Mouse (Mus musculus): ENCODE measurements around the gene Ncf2. TPM values are rescaled to one million over a fixed set of nuclear protein-coding genes. Genes with fewer than 3 reads are reported as not detected.
"Not testable (repeated sequence)": the region's sequence is repeated elsewhere in the genome, so short reads cannot be mapped to it uniquely, and the experiment has no call there.

Gene Ncf2
- 43.0 and 112 TPM in 2 replicates for polyA plus RNA-seq (2011; ENCODE audit: insufficient read depth, insufficient read length, low replicate concordance, missing spikeins)

GRCm38 (mm10) chr1:152799897-152800296, at the start of gene Ncf2:
TSS of gene Ncf2 (plus strand) at chr1:152800194.
- 35% methylated on average over 2 of the region's 2 CpGs for WGBS
- Histone ChIP-seq H3K4me3 (replicated peaks; ENCODE audit: control insufficient read depth, low read depth, low read length) (no peak within 1 kb of the TSS), H3K4me1 (ENCODE audit: control insufficient read depth, insufficient read depth, low read length) (peaks cover 5% of the 10 kb centered on the region; the same call in 1 of the 2 replicates), H3K27ac (ENCODE audit: control insufficient read depth, insufficient read depth, low read depth, low read length, poor library complexity) (no peak within 1 kb of the TSS)
- no peak for TF ChIP-seq POLR2A (IDR thresholded peaks at IDR 0.05; ENCODE audit: borderline replicate concordance, control insufficient read depth, low read depth, low read length)
- no peak for TF ChIP-seq CTCF (IDR thresholded peaks at IDR 0.05; ENCODE audit: control insufficient read depth, insufficient read depth, low read length)

GRCm38 (mm10) chr1:152750312-152750965, 49.6 kb upstream of the Ncf2 start, which contains the start of gene Apobec4:
TSS of gene Apobec4 (plus strand) at chr1:152750551.
- 78% methylated on average over 13 of the region's 13 CpGs for WGBS
- Histone ChIP-seq H3K4me1 (ENCODE audit: control insufficient read depth, insufficient read depth, low read length) (no peaks in the 10 kb centered on the region), H3K27ac (ENCODE audit: control insufficient read depth, insufficient read depth, low read depth, low read length, poor library complexity) (0 out of 2 replicates have a peak within 1 kb of the TSS, but pooled peaks have one; percentile 2), H3K4me3 (replicated peaks; ENCODE audit: control insufficient read depth, low read depth, low read length) (no peak within 1 kb of the TSS)
- TF ChIP-seq POLR2A (IDR thresholded peaks at IDR 0.05; ENCODE audit: borderline replicate concordance, control insufficient read depth, low read depth, low read length) (no peak), CTCF (IDR thresholded peaks at IDR 0.05; ENCODE audit: control insufficient read depth, insufficient read depth, low read length) (no peak)

- WGBS, result 14% methylated on average over 2 of the region's 2 CpGs
- H3K27ac ChIP-seq (ENCODE audit: control insufficient read depth, insufficient read depth, low read depth, low read length, poor library complexity), result no peak overlapping the region
- H3K4me1 ChIP-seq (ENCODE audit: control insufficient read depth, insufficient read depth, low read length), result no peaks in the 10 kb centered on the region
- TF ChIP-seq POLR2A (IDR thresholded peaks at IDR 0.05; ENCODE audit: borderline replicate concordance, control insufficient read depth, low read depth, low read length), result no peak
- no peak for TF ChIP-seq CTCF (IDR thresholded peaks at IDR 0.05; ENCODE audit: control insufficient read depth, insufficient read depth, low read length)
- H3K4me3 ChIP-seq (replicated peaks; ENCODE audit: control insufficient read depth, low read depth, low read length), result no peak overlapping the region
Observed at GRCm38 (mm10) chr1:152761791-152762190, 38.2 kb upstream of the Ncf2 start.

- peak; percentile 98 for TF ChIP-seq POLR2A (IDR thresholded peaks at IDR 0.05; ENCODE audit: borderline replicate concordance, control insufficient read depth, low read depth, low read length)
- TF ChIP-seq CTCF (IDR thresholded peaks at IDR 0.05; ENCODE audit: control insufficient read depth, insufficient read depth, low read length), result no peak
- WGBS, result under 1% methylated on average over 86 of the region's 86 CpGs
- H3K4me1 ChIP-seq (ENCODE audit: control insufficient read depth, insufficient read depth, low read length), result no peaks in the 10 kb centered on the region
- peak within 1 kb of the TSS; percentile 97 for H3K27ac ChIP-seq (ENCODE audit: control insufficient read depth, insufficient read depth, low read depth, low read length, poor library complexity)
- H3K4me3 ChIP-seq (replicated peaks; ENCODE audit: control insufficient read depth, low read depth, low read length), result peak within 1 kb of the TSS; percentile 99
Observed at GRCm38 (mm10) chr1:152766032-152766772, 33.8 kb upstream of the Ncf2 start, which contains the start of the genes Rgl1 and Arpc5. TSS of gene Rgl1 (minus strand) at chr1:152766351. TSS of gene Arpc5 (plus strand) at chr1:152766542.

- peak overlapping the region; percentile 97 for H3K27ac ChIP-seq (ENCODE audit: control insufficient read depth, insufficient read depth, low read depth, low read length, poor library complexity)
- peak overlapping the region; percentile 99 for H3K4me3 ChIP-seq (replicated peaks; ENCODE audit: control insufficient read depth, low read depth, low read length)
- under 1% methylated on average over 60 of the region's 60 CpGs for WGBS
- TF ChIP-seq CTCF (IDR thresholded peaks at IDR 0.05; ENCODE audit: control insufficient read depth, insufficient read depth, low read length) (no peak), POLR2A (IDR thresholded peaks at IDR 0.05; ENCODE audit: borderline replicate concordance, control insufficient read depth, low read depth, low read length) (no peak)
- no peaks in the 10 kb centered on the region for H3K4me1 ChIP-seq (ENCODE audit: control insufficient read depth, insufficient read depth, low read length)
Observed at GRCm38 (mm10) chr1:152766804-152767748, 32.9 kb upstream of the Ncf2 start.

GRCm38 (mm10) chr1:152767749-152768488, 32.1 kb upstream of the Ncf2 start:
- H3K4me3 ChIP-seq (replicated peaks; ENCODE audit: control insufficient read depth, low read depth, low read length), result peak overlapping the region; percentile 61
- TF ChIP-seq POLR2A (IDR thresholded peaks at IDR 0.05; ENCODE audit: borderline replicate concordance, control insufficient read depth, low read depth, low read length) (no peak), CTCF (IDR thresholded peaks at IDR 0.05; ENCODE audit: control insufficient read depth, insufficient read depth, low read length) (0 out of 2 replicates have a peak, but pooled peaks have one; percentile 28)
- H3K27ac ChIP-seq (ENCODE audit: control insufficient read depth, insufficient read depth, low read depth, low read length, poor library complexity), result no peak overlapping the region
- no peaks in the 10 kb centered on the region for H3K4me1 ChIP-seq (ENCODE audit: control insufficient read depth, insufficient read depth, low read length)
- 2% methylated on average over 5 of the region's 5 CpGs for WGBS

GRCm38 (mm10) chr1:152771016-152771415, 29.0 kb upstream of the Ncf2 start:
- H3K27ac ChIP-seq (ENCODE audit: control insufficient read depth, insufficient read depth, low read depth, low read length, poor library complexity), result no peak overlapping the region
- peaks cover 3% of the 10 kb centered on the region; the same call in 1 of the 2 replicates for H3K4me1 ChIP-seq (ENCODE audit: control insufficient read depth, insufficient read depth, low read length)
- WGBS, result 89% methylated on average over 9 of the region's 9 CpGs
- H3K4me3 ChIP-seq (replicated peaks; ENCODE audit: control insufficient read depth, low read depth, low read length), result no peak overlapping the region
- TF ChIP-seq POLR2A (IDR thresholded peaks at IDR 0.05; ENCODE audit: borderline replicate concordance, control insufficient read depth, low read depth, low read length), result no peak
- no peak for TF ChIP-seq CTCF (IDR thresholded peaks at IDR 0.05; ENCODE audit: control insufficient read depth, insufficient read depth, low read length)

GRCm38 (mm10) chr1:152774601-152775000, 25.4 kb upstream of the Ncf2 start:
- not testable (repeated sequence) for H3K4me1 ChIP-seq (ENCODE audit: control insufficient read depth, insufficient read depth, low read length); H3K4me3 ChIP-seq (replicated peaks; ENCODE audit: control insufficient read depth, low read depth, low read length); H3K27ac ChIP-seq (ENCODE audit: control insufficient read depth, insufficient read depth, low read depth, low read length, poor library complexity)
- 41% methylated on average over 3 of the region's 3 CpGs for WGBS

Data from bone marrow, adult 2 months (tissue).